Mouse (Mus musculus) olfactory bulb, adult 2 months (tissue): Measurements from ENCODE around the gene Def8. TPM values are rescaled to one million over a fixed set of nuclear protein-coding genes. Genes with fewer than 3 reads are reported as not detected.
"Not testable (repeated sequence)": the region's sequence is repeated elsewhere in the genome, so short reads cannot be mapped to it uniquely, and the experiment has no call there.

Experiments
- H3K27ac ChIP-seq: fragments of 200-500 bp; 2 replicates; pipeline ENCODE4 v1.5.1; 2012; ENCODE audit warnings: low read depth, low read length; ENCODE audit not compliant: insufficient read depth
- H3K4me1 ChIP-seq: fragments of 200-500 bp; 2 replicates; pipeline ENCODE4 v1.6.1; 2012; ENCODE audit warnings: low read length; ENCODE audit not compliant: control insufficient read depth, insufficient read depth
- H3K4me3 ChIP-seq: fragments of 200-500 bp; 2 replicates; pipeline ENCODE4 v1.5.1; 2012; ENCODE audit warnings: mild to moderate bottlenecking, low read depth, low read length, moderate library complexity; ENCODE audit not compliant: insufficient read depth
- CTCF ChIP-seq: fragments of 200-500 bp; IDR thresholded peaks from 2 replicates; pipeline ENCODE4 v1.5.1; 2012; ENCODE audit warnings: low read depth, mild to moderate bottlenecking, low read length, moderate library complexity; ENCODE audit not compliant: insufficient read depth
- POLR2A ChIP-seq: fragments of 200-500 bp; IDR thresholded peaks from 2 replicates; pipeline ENCODE4 v1.6.1; 2012; ENCODE audit warnings: mild to moderate bottlenecking, low read depth, low read length, moderate library complexity; ENCODE audit not compliant: insufficient read depth
- WGBS: fragments of 180-500 bp; shearing (Covaris S2); methylation state at CpG from one replicate; pipeline ENCODE4 v1.1.7; 2018; 5-methylcytosine and 5-hydroxymethylcytosine counted together
- polyA plus RNA-seq: library from polyadenylated mRNA; stranded (reverse); fragments of >200 nt; gene quantifications from 2 replicates; pipeline ENCODE4 v1.2.4, GENCODE M21; 2012; ENCODE audit warnings: low replicate concordance; ENCODE audit not compliant: missing spikeins, insufficient read depth, insufficient read length

Def8 gene
- polyA plus RNA-seq, 1 experiment = not detected

DNA sequence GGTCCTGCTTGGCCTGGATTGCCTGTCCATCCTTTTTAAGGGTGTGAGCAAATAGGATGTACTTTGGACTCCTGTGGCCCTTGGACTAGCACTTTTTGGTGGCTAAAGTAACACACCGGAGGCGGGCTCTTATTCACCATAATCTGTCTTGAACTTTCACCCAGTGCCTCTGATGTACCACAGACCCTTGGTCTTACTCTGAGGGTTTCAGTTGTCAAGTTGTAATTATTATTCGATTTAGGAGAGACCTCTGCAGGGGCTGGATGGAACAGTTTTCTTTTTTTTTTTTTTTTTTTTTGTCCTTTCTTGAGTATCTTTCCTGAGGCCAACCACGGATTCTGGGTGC is 20.2 kb downstream of the Def8 start:
- no peak for TF ChIP-seq CTCF
- TF ChIP-seq POLR2A = no peak
- 6% methylated on average over 4 of the region's 4 CpGs for WGBS
- H3K27ac ChIP-seq = peak overlapping the region; percentile 42; the same call in 1 of the 2 replicates
- H3K4me1 ChIP-seq = peaks cover 14% of the 10 kb centered on the region
- H3K4me3 ChIP-seq = peak overlapping the region; percentile 58

DNA sequence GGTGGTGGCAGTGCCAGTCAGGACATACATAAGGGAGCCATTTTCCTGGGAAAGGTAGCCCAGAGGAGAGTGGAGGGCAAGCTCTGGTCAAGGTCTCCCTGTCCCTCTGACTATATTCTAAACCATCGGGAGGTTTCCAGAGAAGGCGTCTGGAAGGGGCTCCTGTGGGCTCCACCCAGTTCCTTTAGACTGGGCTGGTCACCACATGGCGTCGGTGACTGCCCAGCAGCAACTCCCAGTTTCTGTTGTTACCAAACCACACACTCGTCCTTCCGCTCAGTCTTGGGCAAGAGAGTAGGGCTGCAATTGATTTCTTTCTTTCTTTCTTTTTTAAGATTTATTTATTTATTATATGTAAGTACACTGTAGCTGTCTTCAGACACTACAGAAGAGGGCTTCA is 20.8 kb downstream of the Def8 start:
- H3K4me3 ChIP-seq = no peak overlapping the region
- WGBS = 87% methylated on average over 6 of the region's 6 CpGs
- TF ChIP-seq POLR2A (no peak), CTCF (no peak)
- no peak overlapping the region for H3K27ac ChIP-seq
- peaks cover 14% of the 10 kb centered on the region for H3K4me1 ChIP-seq

DNA sequence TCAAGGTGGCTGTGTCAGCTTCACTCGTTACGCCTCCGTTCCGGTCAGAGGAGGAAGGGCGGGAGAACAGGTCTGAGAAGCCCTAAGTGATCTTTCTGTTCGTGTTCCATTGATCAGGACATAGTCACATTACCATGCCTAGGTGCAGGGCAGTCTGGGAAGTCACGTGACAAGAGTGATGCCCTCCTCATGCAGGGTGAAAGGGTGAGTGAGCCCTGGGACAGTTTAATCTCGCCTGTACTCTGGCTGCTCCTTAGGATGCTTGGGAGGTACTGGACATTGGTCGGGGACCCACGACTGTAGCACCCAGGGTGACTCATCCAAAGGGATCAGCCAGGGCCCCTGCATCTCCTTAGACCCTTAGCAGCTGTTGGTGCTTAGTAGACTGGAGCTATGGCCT is 22.7 kb downstream of the Def8 start:
- Histone ChIP-seq H3K27ac (no peak overlapping the region), H3K4me1 (peaks cover 14% of the 10 kb centered on the region), H3K4me3 (no peak overlapping the region)
- TF ChIP-seq CTCF (no peak), POLR2A (no peak)
- whole genome bisulfite sequencing = 88% methylated on average over 10 of the region's 10 CpGs

DNA sequence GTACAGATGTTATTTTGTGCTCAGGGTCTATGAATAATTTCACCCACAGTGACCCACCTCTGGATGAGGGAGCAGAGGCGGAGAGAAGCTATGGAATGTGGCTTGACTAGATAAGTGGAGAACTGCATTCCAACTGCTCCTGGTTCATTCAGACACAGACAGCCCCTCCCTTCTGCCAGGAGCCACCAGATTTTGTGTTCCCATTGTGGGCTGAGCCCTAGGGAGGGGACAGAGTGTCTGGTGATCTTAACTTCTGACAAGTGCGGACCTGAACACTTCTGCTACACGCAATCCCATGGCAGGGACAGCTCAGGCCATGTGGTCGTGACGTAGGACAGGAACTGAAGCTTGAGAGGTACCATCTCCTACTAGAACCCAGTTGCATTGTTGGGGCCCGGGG is 23.5 kb downstream of the Def8 start:
- no peak for TF ChIP-seq CTCF
- TF ChIP-seq POLR2A = no peak
- Histone ChIP-seq H3K4me3 (no peak overlapping the region), H3K4me1 (peaks cover 14% of the 10 kb centered on the region), H3K27ac (no peak overlapping the region)
- 92% methylated on average over 6 of the region's 6 CpGs for WGBS

DNA sequence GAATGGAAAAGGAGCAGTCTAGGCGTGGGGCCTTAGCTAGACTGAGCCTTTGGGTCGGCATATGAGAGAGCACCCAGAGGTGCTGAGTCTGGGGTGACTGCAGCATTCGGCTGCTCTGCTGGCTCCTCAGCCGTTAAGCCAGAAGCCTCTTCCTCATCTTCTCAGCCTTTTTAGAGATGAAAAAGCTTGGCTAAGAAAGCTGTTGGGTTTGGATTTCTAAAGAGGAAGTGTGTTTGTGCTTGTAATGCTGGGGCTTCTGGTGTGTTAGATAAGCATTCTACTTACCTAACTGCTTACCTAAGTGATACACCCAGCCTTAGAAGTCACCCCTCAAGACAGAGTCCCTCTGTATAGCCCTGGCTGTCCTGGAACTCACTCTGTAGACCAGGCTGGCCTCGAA is 27.5 kb downstream of the Def8 start:
- Histone ChIP-seq H3K27ac (no peak overlapping the region), H3K4me3 (no peak overlapping the region), H3K4me1 (peaks cover 5% of the 10 kb centered on the region; the same call in 1 of the 2 replicates)
- no peak for TF ChIP-seq CTCF
- TF ChIP-seq POLR2A = no peak
- WGBS = 87% methylated on average over 5 of the region's 5 CpGs

DNA sequence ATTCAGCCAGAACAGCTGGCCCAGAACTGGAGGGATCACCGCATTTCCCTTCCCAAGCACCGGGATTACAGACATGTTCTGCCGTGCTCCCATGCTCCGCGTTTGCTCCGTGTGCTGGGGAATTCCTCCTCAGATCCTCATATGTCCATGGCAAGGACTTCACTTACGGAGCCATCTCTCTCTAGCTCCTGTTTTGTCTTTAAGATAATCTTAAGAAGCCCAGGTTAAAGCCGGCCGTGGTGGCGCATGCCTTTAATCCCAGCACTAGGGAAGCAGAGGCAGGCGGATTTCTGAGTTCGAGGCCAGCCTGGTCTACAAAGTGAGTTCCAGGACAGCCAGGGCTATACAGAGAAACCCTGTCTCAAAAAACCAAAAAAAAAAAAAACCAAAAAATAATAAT is 28.4 kb downstream of the Def8 start:
- not testable (repeated sequence) for H3K27ac ChIP-seq, H3K4me3 ChIP-seq, H3K4me1 ChIP-seq
- 96% methylated on average over 12 of the region's 12 CpGs for WGBS

DNA sequence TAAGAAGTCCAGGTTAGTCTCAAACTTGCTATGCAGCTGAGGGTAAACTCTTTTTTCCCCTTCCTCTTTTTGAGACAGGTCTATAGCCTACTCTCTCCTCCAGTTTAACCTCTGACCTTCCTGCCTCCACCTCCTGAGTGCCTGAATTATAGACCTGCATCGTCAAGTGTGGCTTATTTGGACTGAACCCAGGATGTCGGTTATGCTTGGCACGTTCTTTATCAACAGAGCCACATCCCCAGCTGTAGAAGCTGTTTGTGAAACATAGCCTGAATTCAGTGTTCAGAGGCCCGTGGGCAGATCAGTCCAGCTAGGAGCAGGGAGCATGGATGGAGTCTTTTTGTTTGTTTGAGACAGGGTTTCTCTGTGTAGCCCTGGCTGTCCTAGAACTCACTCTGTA is 28.8 kb downstream of the Def8 start:
- Histone ChIP-seq H3K4me1 (no peaks in the 10 kb centered on the region), H3K4me3 (no peak overlapping the region), H3K27ac (no peak overlapping the region)
- 63% methylated on average over 4 of the region's 4 CpGs for WGBS
- no peak for TF ChIP-seq POLR2A
- no peak for TF ChIP-seq CTCF

DNA sequence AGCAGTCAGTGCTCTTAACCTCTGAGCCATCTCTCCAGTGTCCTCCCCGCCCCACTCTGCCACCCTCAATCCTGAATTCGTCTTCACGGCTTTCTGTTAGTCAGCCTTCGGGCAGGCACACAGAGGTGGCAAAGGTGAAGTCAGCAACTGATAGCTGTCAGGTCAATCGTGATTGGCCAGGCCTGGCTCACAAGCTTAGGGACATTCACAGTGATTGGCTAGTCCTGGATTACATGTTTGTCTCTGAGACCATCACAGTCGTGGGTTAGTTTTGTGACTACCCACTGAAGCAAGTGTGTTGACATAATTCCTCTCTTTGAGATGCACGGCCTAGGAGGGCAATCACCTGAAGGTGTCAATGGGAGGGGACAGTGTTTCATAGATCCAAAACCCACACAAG is 30.0 kb downstream of the Def8 start:
- 81% methylated on average over 7 of the region's 7 CpGs for WGBS
- no peak overlapping the region for H3K4me3 ChIP-seq
- TF ChIP-seq CTCF (no peak), POLR2A (no peak)
- no peak overlapping the region for H3K27ac ChIP-seq
- no peaks in the 10 kb centered on the region for H3K4me1 ChIP-seq

DNA sequence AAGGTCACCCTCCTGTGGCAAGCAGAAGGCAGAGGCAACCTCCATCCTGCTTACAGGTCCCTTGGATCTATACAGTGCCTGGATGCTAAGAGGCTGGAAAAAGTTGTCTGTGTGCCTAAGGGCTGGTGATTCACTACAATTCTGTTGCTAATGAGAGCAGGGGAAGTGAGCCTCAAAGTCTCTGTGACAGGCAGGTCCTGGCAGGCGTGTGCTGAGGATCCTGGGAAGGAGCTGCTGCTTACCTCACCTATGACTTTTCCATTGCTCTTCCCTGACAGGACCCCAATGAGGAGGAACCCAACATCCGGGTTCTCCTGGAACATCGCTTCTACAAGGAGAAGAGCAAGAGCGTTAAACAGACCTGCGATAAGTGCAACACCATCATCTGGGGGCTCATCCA is 30.6 kb downstream of the Def8 start:
- 86% methylated on average over 5 of the region's 5 CpGs for WGBS
- no peak for TF ChIP-seq CTCF
- no peak for TF ChIP-seq POLR2A
- H3K4me1 ChIP-seq = no peaks in the 10 kb centered on the region
- H3K27ac ChIP-seq = no peak overlapping the region
- no peak overlapping the region for H3K4me3 ChIP-seq

DNA sequence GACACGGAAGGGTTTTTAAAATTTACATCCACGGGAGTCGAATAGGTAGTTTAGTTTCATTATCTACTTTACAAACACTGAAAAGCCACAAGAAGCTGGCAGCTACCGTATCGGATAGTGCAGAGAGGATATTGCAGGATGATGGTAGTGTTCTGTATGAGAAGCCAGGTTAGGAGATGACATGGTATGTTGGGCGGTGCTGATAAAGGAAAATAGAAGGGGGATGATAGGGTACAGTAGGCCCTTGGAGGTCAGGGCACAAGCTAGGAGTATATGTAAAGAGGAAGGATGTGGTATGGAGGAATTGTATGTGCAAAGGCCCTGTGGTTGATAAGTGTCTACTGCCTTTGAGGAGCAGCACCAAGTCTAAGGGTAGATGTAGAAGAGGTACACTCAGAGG is 31.2 kb downstream of the Def8 start:
- no peak for TF ChIP-seq POLR2A
- no peak for TF ChIP-seq CTCF
- H3K4me3 ChIP-seq = no peak overlapping the region
- H3K27ac ChIP-seq = no peak overlapping the region
- 95% methylated on average over 6 of the region's 6 CpGs for WGBS
- no peaks in the 10 kb centered on the region for H3K4me1 ChIP-seq

DNA sequence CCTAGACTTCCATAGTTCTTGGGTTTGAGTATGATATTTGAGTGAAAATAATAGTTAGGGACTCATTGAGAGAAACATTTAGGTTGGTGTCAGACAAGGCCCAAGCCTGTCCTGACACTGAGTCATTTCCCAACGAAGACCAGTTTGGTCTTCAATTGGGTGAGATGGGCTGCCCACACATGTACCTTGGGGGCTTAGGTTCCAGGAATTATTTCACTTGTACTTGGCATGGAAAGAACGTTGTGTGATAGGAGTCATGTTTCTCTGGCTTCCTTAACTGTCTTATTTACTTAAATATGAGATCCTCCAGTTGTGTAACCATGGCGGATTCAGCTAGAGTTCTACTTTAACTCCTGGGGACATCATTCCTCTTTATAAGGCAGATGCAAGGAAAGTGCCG is 40.3 kb downstream of the Def8 start:
- Histone ChIP-seq H3K4me1 (no peaks in the 10 kb centered on the region), H3K4me3 (no peak overlapping the region), H3K27ac (no peak overlapping the region)
- WGBS = 89% methylated on average over 4 of the region's 4 CpGs
- TF ChIP-seq CTCF (no peak), POLR2A (no peak)
